Mouse (Mus musculus): ENCODE data around the gene S100a4. TPM values are rescaled to one million over a fixed set of nuclear protein-coding genes. Genes with fewer than 3 reads are reported as not detected.

The S100a4 gene
- total RNA-seq (2015; ENCODE audit: low replicate concordance) (64.0 and 136 TPM in 2 replicates), total RNA-seq (2017; ENCODE audit: low replicate concordance) (89.5 and 104 TPM in 2 replicates)

DNA sequence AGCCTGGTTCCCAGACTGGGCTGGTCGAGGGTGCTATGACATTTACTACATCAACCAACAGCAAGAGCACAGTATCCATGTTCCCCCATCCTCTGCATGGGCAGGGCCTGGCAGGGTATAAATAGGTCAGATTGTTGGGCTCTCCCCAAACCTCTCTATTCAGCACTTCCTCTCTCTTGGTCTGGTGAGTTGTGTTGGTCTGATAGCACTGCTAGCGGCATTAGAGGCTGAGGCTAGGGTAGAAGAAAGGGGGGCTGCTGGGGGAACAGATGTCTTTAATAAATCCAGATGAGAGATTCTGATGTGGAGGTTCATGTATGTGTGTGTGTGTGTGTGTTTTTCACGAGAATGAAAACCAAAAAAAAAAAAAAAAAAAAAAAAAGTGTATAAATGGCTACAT, at the start of gene S100a4:
Gene S100a4 (plus strand): TSS at position 149 of the 400 bp plus-strand sequence.
- no peak for ATAC-seq (replicated peaks; ENCODE audit: low FRiP score, poor library complexity, severe bottlenecking)

DNA sequence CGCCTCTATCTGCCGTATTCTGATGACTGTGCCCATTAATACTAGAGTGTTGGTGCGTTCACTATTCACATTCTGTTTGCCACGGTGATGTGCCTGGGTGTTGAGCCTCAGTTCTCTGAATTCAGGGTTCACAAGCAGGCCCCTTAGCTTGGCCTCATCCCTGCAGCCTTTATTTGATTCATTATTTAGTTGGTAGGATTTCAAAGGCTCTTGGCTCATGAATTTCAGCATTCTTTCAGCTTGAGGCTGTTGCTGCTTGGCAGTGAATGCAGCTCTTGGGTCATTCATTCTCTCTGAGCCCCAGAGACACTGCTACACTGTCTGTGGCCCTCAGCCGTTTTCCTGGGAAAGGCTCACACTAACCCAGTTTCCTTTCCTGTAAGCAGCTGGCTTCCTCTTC, 47.6 kb upstream of the S100a4 start:
- no peak for ATAC-seq (replicated peaks; ENCODE audit: low FRiP score, poor library complexity, severe bottlenecking)

DNA sequence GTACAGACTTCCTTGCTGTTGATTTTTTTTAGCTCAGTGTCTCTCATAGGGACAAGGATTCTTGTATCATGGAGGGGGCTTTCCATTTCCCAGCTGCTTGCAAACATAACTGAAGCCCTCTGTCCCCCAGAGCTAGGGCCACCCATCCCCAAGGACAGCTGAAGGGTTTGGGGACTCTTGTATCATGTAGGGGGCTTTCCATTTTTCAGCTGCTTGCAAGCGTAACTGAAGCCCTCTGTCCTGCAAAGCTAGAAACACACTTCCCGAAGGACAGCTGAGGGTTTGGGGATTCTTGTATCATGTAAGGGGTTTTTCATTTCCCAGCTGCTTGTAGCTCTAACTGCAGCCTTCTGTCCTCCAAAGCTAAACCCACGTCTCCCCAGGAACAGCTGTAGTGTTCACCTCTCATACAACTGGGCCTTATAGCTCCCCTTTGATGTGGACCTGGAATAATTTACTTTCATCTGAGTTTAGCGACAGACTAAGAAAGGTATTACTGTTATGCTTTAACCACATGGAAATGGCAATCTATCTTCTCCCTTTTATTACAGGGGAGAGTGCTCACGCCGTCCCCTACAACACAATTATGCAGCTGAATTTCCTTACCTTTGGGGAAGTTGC, 43.5 kb upstream of the S100a4 start, which contains the start of gene S100a3:
Gene S100a3 (plus strand): TSS at position 571 of the 621 bp plus-strand sequence.
- ATAC-seq (replicated peaks; ENCODE audit: low FRiP score, poor library complexity, severe bottlenecking): 0 out of 2 replicates have a peak, but pooled peaks have one; percentile 44

DNA sequence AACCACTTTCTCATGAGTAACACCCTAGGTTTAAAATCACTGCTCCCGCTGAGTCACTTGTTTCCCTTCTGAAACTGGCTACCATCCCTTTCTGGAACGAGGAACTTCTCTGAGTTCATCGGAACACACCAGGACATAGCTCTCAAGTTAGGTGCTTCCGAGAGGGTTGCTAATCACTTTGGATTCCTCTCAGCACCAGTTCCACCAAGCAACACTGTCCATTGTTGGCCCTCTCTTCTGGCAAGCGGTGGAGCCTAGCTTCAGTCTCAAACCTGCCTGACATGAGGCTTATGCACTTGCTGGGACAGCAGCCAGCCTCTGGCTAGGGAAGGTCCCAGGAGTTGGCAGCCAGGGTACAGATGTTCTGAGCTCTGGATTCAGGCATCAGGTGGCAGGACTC, 28.9 kb upstream of the S100a4 start:
- ATAC-seq (replicated peaks; ENCODE audit: low FRiP score, poor library complexity, severe bottlenecking): no peak

DNA sequence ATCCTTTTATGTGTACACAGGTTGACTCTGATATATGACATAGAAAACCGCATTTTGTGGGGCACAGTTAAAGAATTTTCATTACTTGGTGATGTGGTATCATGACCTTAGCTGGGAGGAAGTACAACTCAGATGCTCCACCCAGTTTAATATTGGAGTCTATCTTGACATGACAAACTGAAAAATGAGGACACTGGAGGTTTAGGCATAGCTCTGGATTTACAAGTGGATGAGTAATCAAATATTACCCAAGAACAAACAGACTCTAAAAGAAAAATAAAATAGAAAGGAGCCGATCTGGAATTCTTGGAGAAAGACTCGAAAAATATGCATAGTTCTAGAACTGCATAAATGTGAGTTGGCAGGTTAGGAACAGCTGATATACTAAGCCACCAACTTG, 28.3 kb upstream of the S100a4 start:
- ATAC-seq (replicated peaks; ENCODE audit: low FRiP score, poor library complexity, severe bottlenecking): no peak

DNA sequence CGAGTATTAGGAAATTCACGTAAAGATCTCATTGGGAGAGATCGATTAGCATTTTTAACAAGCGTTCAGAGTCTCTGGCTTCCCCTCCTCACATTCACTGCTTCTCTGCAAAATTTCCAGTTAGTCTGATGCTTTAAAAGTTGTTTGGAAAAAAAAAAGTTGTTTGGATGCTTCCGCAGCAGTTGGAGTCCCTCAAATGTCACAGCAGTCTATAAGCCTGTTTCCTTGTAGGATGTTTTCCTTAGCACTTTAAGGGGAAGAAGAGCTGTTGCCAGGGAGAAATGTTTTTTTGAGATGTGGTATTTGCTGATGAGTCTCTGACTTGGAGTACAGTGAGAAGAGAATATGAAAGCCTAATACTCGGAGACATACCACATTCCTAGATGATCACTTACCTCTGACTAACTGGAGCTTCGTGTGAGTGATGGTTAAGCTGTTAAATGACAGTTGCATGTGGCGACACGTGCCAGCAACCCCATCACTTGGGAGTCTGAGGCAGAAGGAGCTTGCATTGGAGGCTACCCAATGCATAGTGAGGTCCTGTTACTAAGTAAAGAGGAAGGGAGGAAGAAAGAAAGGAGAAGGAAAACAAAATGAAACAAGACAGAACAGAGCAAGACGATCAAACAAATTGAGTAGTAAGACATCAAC, 27.1 kb upstream of the S100a4 start:
- ATAC-seq (replicated peaks; ENCODE audit: low FRiP score, poor library complexity, severe bottlenecking): no peak

DNA sequence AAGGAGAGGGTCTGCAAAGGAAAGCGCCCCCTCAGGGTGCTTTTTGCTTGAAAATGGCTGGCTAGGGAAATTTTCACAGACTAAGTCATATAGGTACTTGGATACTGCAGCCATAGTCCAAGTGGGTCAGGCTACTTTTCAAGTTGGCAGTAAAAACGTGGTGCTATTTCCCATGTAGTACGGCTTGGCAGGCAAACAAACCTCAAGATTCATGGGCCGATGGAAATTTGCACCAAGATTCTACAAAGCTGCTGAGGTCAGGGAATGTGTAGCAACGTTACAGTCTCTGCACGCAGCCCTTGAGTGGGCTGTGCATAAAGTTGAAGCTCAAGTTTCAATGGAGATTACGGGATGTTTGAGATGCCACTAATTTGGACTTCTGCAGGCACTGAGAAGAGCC, 24.1 kb upstream of the S100a4 start:
- no peak for ATAC-seq (replicated peaks; ENCODE audit: low FRiP score, poor library complexity, severe bottlenecking)

DNA sequence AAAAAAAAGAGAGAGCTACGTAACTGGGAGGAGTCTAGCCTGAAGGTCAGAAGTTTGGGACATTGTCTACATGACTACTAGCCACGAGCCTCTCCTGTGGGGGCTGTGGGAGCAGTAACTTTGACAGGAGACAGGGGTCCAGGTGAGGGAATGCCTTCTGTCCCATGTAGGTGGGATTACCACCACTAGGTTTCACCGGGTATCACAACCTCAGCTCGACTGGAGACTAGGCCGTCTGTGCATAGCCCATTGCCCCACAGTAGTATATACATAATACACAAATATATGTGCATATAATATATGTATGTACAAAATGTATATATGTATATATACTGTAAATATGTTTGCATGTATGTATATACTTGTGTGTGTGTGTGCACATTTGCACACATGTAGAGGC, 22.4 kb upstream of the S100a4 start:
- no peak for ATAC-seq (replicated peaks; ENCODE audit: low FRiP score, poor library complexity, severe bottlenecking)

DNA sequence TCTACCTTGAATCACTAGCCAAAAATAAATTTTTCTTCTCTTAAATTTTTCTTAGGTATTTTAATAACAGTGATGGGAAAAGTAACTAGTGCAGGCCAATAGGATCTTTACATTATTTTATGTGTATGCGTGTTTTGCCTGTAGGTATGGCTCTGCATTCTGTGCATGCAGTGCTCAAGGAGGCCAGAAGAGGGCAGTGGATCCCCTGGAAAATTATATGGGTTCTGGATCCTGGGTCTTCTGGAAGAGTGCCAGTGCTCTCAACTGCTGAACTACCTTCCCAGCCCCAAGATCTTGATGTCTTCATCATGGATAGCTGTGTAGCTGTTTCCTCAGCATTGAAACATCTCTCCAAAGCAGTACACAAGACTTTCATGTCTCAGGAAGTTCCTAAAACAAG, 21.4 kb upstream of the S100a4 start:
- no peak for ATAC-seq (replicated peaks; ENCODE audit: low FRiP score, poor library complexity, severe bottlenecking)

DNA sequence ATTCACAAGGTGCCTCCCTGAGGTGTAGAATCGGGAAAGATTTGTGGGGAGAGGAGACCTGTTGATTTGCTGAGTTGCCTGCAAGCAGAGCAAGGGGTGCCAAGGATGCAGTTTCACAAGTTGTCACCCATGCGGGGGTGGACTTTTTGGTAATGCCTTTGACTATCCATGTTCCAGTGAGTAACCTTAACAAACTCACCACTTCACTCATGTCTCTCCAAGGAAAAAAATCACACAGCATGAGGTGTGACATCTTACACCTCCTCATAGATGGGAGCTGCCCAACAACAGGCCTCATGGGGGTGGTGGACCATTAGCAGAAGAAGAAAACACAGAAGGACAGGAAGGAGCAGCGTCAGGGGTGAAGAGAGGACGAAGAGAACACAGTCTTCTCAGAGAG, 21.0 kb upstream of the S100a4 start:
- ATAC-seq (replicated peaks; ENCODE audit: low FRiP score, poor library complexity, severe bottlenecking): no peak

DNA sequence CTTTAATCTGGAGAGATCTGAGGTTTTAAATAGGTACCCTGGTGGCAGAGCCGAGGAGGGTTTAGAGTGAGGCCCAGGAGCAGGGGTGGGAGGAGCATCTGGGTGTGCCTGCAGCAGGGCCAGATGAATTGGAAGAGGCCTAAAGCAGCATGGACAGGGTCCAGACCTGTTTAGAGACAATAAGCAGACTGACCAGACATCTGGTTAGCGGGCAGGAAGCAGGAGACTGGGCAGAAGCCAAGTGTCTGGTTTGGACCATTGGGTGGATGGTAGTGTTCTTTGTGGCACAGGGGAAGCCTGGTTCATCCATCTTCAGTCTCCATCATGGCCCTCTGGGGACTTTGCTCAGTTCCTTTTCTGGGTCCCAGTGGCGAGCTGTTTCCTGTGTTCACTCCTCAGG, 19.7 kb upstream of the S100a4 start:
- ATAC-seq (replicated peaks; ENCODE audit: low FRiP score, poor library complexity, severe bottlenecking): no peak

DNA sequence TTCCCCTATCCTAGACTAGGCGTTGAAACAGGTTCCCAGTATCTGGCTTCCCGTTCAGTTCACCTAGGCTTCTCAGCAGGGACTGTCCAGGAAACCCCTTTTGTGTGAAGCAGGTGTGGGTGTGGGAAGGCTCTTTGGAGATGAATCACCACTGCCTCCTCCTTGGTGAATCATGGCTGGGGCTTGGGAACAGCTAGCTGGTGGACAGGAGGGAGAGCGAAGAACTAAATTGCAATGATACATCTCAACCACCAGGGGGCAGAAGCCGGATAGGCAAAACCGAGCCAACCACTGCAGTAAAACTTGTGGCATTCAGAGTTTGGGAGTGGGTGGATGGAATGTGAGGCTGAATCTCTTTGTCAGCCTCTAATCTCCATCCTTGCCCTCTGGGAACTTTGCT, 18.0 kb upstream of the S100a4 start:
- peak; percentile 73 for ATAC-seq (replicated peaks; ENCODE audit: low FRiP score, poor library complexity, severe bottlenecking)

DNA sequence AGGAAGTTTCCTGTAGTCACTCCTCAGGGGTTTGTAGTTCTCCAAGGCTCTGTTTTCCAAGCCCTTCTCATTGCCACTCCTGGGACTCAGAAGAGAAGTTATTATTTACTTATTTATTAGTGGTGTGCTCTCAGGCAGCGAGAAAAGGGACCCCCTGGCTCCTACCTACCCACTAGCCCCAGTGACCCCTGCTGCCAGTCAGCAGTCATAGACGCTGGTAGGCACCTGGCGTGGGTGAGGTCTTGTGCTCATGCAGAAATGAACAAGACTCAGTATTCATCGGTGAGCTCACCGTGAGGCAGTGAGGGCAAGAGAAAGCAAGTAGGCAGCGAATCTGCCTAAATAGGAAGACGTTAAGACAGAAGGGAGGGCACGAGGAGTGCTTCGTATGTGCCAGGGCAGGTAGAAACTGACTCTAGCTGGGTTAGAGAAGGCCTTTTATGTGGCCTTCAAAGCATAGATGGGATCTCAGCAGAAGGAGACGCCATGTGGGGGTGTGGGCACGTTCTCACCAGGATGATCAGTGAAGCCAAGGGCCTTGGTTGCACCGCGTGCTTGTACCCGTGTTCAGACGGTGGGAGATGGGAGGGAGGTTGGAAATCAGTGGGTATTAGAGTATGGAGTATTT, 17.4 kb upstream of the S100a4 start:
- ATAC-seq (replicated peaks; ENCODE audit: low FRiP score, poor library complexity, severe bottlenecking): peak; percentile 17; the same call in 1 of the 2 replicates

DNA sequence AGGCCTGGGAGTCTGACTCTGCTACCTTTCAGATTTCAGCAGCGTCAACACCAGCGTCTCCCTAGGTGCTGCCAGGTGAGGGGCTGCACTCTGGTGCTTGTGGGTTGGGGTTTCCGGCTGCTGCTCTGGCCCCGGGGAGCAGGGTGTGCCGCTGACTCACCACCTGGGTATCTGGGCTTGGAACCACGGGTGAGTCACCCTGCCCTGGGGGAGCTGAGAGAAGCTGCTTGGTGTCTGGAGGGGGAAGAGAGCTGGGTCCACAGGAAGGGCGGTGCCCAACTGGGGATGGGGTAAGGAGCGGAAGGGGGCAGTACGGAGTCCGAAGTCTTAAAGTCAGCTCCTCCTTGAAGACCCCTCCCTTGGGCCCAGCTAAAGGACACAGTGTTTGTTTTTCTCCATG, 16.7 kb upstream of the S100a4 start:
- peak; percentile 38; the same call in 1 of the 2 replicates for ATAC-seq (replicated peaks; ENCODE audit: low FRiP score, poor library complexity, severe bottlenecking)

DNA sequence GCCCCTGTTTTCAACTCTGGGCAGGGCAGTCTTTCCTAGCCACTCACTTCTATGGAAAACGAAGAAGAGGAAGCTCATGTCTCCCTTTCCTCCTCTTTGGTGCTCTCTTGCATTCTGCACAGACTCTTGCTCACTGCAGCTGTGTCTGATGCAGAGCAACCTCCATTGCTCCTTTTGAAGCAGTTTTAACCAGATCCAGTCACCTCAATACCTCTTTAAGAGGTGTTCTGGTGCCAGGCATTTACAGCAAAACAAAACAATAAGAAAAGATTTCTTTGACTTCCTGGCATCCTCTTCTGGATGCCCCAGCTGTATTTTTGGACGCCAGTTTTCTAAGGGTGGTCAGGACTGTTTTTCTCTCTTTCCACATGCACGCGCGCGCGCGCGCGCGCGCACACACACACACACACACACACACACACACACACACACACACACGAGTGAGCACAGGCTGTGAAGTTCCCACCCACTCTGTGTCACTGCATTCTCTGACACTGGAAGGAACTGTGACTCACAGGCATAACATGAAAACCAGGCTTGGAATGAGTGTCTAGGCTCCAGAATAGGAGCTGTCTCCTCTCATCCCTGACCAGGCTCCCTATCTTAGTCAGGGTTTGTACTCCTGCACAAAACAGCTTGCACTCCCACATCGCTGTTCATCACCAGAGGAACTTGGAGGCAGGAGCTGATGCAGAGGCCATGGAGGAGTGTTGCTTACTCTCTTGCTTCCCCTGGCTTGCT, 16.0 kb upstream of the S100a4 start:
- ATAC-seq (replicated peaks; ENCODE audit: low FRiP score, poor library complexity, severe bottlenecking): no peak

DNA sequence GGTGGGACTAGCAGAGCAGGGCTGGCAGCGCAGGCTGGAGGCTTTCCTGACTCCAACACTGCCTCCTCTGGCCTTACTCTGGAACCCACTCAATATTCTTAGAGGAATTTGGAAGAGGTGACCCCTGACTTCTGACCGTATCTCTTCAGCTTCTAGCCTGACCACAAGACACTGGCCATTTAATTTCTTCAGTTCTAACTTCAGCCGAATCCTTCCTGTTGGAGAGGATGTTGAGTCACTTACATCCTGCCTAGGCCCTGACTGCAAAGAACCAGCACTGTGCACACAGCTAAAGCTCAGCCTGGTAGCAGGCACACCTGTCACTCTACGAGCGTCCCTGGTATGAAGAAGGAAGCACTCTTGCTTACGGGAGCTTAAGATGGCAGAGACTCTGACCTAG, 14.2 kb upstream of the S100a4 start:
- no peak for ATAC-seq (replicated peaks; ENCODE audit: low FRiP score, poor library complexity, severe bottlenecking)

DNA sequence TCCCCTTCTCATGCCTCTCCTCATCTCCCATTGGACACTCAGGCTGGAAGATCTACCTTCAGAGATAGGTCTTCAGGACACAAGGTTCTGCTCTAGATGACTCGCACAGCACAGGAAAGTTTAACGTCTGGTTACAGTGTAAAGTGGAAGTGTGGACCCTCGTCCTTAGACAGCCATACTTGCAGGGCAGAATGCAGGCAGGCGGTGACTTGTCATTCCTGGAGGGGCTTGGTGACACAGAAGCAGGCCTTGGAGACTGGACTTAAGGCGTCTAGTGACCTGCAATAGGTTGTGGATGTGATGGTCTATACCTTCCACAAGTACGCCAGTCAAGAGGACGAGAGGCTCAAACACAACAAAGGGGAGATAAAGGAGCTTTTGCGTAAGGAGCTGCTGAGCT, 13.6 kb upstream of the S100a4 start, which contains the start of gene S100a2:
Gene S100a2 (plus strand): TSS at position 301 of the 400 bp plus-strand sequence.
- ATAC-seq (replicated peaks; ENCODE audit: low FRiP score, poor library complexity, severe bottlenecking): no peak

DNA sequence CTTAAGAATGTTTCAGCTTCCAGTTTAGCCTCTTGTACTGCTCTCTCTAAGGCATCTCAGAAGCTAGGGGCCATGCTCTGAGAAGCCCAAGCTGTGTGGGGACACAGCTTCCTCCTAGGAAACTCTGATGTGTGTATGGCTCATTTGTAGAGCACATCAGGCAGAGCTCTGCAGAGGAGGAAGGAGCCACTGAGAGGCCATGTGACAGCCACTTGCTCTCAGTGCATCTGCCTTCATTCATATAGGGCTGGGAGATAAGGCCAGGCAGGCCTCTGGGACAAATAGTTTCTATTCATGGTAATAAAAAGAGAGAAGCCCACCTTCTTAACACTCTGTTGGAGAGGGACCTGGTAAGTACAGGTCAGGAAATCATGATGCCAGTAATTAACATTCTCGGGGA, 9.1 kb upstream of the S100a4 start:
- no peak for ATAC-seq (replicated peaks; ENCODE audit: low FRiP score, poor library complexity, severe bottlenecking)

DNA sequence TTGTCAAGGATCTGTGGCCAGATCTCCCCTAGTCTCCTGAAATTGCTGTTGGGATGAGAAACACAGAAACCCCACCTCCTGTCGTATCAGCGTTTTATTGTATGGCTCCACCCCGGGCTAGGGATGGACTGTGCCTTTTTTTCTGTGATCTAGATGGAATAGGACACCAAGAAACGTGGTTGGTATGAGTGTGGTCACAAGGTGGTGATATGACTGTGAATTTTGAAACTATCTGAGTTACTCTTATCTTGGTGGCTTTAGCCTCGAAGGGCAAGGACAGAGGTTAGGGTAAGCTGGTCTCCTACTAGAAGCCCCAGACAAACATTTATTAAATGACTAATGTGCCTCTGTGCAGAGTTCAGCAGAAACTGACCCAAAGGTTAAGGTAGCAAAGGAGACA, 8.0 kb upstream of the S100a4 start:
- ATAC-seq (replicated peaks; ENCODE audit: low FRiP score, poor library complexity, severe bottlenecking): no peak

DNA sequence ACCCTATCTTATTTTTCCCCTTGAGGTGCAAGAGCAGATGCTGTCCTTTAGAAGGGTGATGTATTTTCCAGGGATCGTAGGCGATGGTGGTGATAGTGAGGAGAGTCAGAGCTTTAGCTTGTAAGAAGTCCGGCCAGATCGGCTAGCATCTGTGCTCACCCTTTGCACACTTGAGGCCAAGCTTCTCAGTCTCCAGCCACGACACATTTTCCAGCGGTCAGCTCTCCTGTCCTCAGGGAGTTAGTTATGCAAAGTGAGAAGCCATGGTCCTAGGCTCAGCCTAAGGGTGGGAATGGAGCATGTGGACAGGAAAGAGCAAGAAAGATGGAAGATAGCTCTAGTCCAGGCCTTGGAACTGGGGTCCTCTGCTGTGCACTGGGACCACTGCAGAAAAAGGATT, 6.8 kb upstream of the S100a4 start:
- no peak for ATAC-seq (replicated peaks; ENCODE audit: low FRiP score, poor library complexity, severe bottlenecking)

Data from erythroblast, adult 5-6 weeks (primary cell).